Mouse (Mus musculus) gastrocnemius, adult 8-10 months (tissue): ENCODE data around the gene Card11. TPM values are rescaled to one million over a fixed set of nuclear protein-coding genes. Genes with fewer than 3 reads are reported as not detected.

Source experiments
- DNase-seq, 2 experiments: peaks; one replicate each; pipeline ENCODE4 v3.0.0; 2022; ENCODE audit warnings: low spot score in 2 of 2
- total RNA-seq, 4 experiments: library from RNA; stranded (reverse); gene quantifications; 2 replicates each; pipeline ENCODE4 v1.2.4; 2022

Card11 gene
- 1 to 10 TPM in 1 of 4 experiments, under 1 TPM in 3; 0.19 to 1.3 (median 0.64) TPM for total RNA-seq

- DNase-seq = no peak
Measured at GRCm38 (mm10) chr5:141000349-141000748, at the start of gene Card11. Card11 (minus strand) TSS chr5:141000582.

- no peak for DNase-seq
Measured at GRCm38 (mm10) chr5:141047651-141048218, 47.4 kb upstream of the Card11 start.

- no peak for DNase-seq
Measured at GRCm38 (mm10) chr5:141044976-141045375, 44.6 kb upstream of the Card11 start.

GRCm38 (mm10) chr5:141043654-141044447, 43.5 kb upstream of the Card11 start:
- no peak for DNase-seq

GRCm38 (mm10) chr5:141042406-141042805, 42.0 kb upstream of the Card11 start:
- DNase-seq = no peak

- DNase-seq = no peak
Measured at GRCm38 (mm10) chr5:141040846-141041245, 40.5 kb upstream of the Card11 start.

- DNase-seq = no peak
Measured at GRCm38 (mm10) chr5:141038342-141038741, 38.0 kb upstream of the Card11 start.

- DNase-seq = no peak
Measured at GRCm38 (mm10) chr5:141035346-141035745, 35.0 kb upstream of the Card11 start.

GRCm38 (mm10) chr5:141034301-141034700, 33.9 kb upstream of the Card11 start:
- DNase-seq = no peak

GRCm38 (mm10) chr5:141033001-141033400, 32.6 kb upstream of the Card11 start:
- no peak for DNase-seq

GRCm38 (mm10) chr5:141029364-141029763, 29.0 kb upstream of the Card11 start:
- DNase-seq = no peak

- no peak for DNase-seq
Measured at GRCm38 (mm10) chr5:141025635-141026034, 25.3 kb upstream of the Card11 start.

GRCm38 (mm10) chr5:141024435-141024834, 24.1 kb upstream of the Card11 start:
- DNase-seq = no peak

- DNase-seq = no peak
Measured at GRCm38 (mm10) chr5:141017927-141018700, 17.7 kb upstream of the Card11 start.

- DNase-seq = no peak
Measured at GRCm38 (mm10) chr5:141016082-141016481, 15.7 kb upstream of the Card11 start.

- DNase-seq = no peak
Measured at GRCm38 (mm10) chr5:141014216-141014615, 13.8 kb upstream of the Card11 start.

GRCm38 (mm10) chr5:141013465-141013864, 13.1 kb upstream of the Card11 start:
- no peak for DNase-seq

- no peak for DNase-seq
Measured at GRCm38 (mm10) chr5:141005491-141005890, 5.1 kb upstream of the Card11 start.

GRCm38 (mm10) chr5:141004078-141004763, 3.8 kb upstream of the Card11 start:
- DNase-seq = no peak

GRCm38 (mm10) chr5:140999178-140999672, 1.2 kb downstream of the Card11 start:
- DNase-seq = no peak

- DNase-seq = no peak
Measured at GRCm38 (mm10) chr5:140997767-140998166, 2.6 kb downstream of the Card11 start.
